18 mouse cellular contexts compared by ENCODE assay signal in genomic region chr2:96614121-96614520, GRCm38 (mm10).
DNase-seq lines count a peak whose midpoint lies in the region; TF ChIP-seq lines count a peak whose summit lies in the region.
"Had no signal": no experiment of that assay in that cellular context is flagged by ENCODE, and none has a peak within 500 bp of the region (broad histone marks: within the 10 kb centered on the region; RNA-seq: fewer than 3 reads in every experiment).

No protein-coding gene starts in this region.

- 39% methylated on average over 1 of the region's 1 CpGs for WGBS in heart, adult 2 months

- no peak for DNase-seq in heart, adult 2 months
- no peak for DNase-seq in gastrocnemius, postnatal 4 days (ENCODE audit: low spot score in 2 of 2)
- DNase-seq: adrenal gland, adult 2 months; adrenal gland, adult 8-10 months; adrenal gland, postnatal 10 days; adrenal gland, postnatal 14 days; adrenal gland, postnatal 25 days; adrenal gland, postnatal 36 days; B cell, adult 2 months; cerebellum, adult 11 months; cerebellum, adult 11-12 months; cerebellum, adult 18-20 months; cerebellum, adult 2 months had no signal

- no peak for TF ChIP-seq EP300 in heart, adult 2 months (IDR thresholded peaks at IDR 0.05; ENCODE audit: insufficient read depth, low read depth, low read length)

- no peak for TF ChIP-seq POLR2A in myocyte (IDR thresholded peaks at IDR 0.05; ENCODE audit: insufficient read length, low read depth)
- no peak for TF ChIP-seq POLR2A in heart, adult 2 months (IDR thresholded peaks at IDR 0.05; ENCODE audit: insufficient read depth, low read depth, low read length)

- H3K4me1 ChIP-seq in heart, adult 2 months (ENCODE audit: control insufficient read depth, insufficient read depth, low read length) = no peaks in the 10 kb centered on the region

- no peaks in the 10 kb centered on the region for H3K79me2 ChIP-seq in C2C12 (ENCODE audit: control insufficient read depth, insufficient read depth)
- H3K79me2 ChIP-seq in myocyte (ENCODE audit: control insufficient read depth, insufficient read depth) = no peaks in the 10 kb centered on the region
- H3K79me2 ChIP-seq in heart, adult 2 months (replicated peaks; ENCODE audit: control insufficient read depth, insufficient read depth, low read length) = no peaks in the 10 kb centered on the region

- H3K27me3 ChIP-seq in C2C12 (ENCODE audit: control insufficient read depth, insufficient read depth, insufficient read length) (no peaks in the 10 kb centered on the region), myocyte (ENCODE audit: control insufficient read depth, insufficient read depth, insufficient read length) (no peaks in the 10 kb centered on the region)
- no peaks in the 10 kb centered on the region for H3K27me3 ChIP-seq in heart, adult 2 months (ENCODE audit: control insufficient read depth, insufficient read depth, low read length)
- H3K27me3 ChIP-seq: CH12.LX, Patski had no signal

- no peak overlapping the region for H3K9ac ChIP-seq in heart, adult 2 months (ENCODE audit: low read depth, low read length)

- no peaks in the 10 kb centered on the region for H3K79me3 ChIP-seq in C2C12 (ENCODE audit: low read depth)

- H3K27ac ChIP-seq in heart, adult 2 months = no peak overlapping the region

- H3K4me3 ChIP-seq in C2C12 (ENCODE audit: insufficient read depth, poor library complexity, severe bottlenecking) = no peak overlapping the region
- no peak overlapping the region for H3K4me3 ChIP-seq in myocyte
- no peak overlapping the region for H3K4me3 ChIP-seq in heart, adult 2 months

- intact Hi-C loops in heart, adult 2 months (cut with DNase I) = no loop called here

- H3K4me2 ChIP-seq in myocyte (ENCODE audit: low read depth) = peak overlapping the region; percentile 3

- H3K36me3 ChIP-seq in C2C12 (ENCODE audit: control insufficient read depth, insufficient read depth) = no peaks in the 10 kb centered on the region
- H3K36me3 ChIP-seq in myocyte (ENCODE audit: control insufficient read depth, insufficient read depth) = no peaks in the 10 kb centered on the region
- no peaks in the 10 kb centered on the region for H3K36me3 ChIP-seq in heart, adult 2 months (ENCODE audit: control insufficient read depth, insufficient read depth, low read length)
- H3K36me3 ChIP-seq: G1E had no signal

- H3ac ChIP-seq in C2C12 (ENCODE audit: control insufficient read depth, insufficient read length, low read depth) (no peak overlapping the region), myocyte (ENCODE audit: control insufficient read depth, insufficient read length) (no peak overlapping the region)

- no peak for TF ChIP-seq CTCF in C2C12 (IDR thresholded peaks at IDR 0.05; ENCODE audit: control insufficient read depth, insufficient read depth, insufficient read length)
- no peak for TF ChIP-seq CTCF in heart, adult 2 months (IDR thresholded peaks at IDR 0.05)

TF ChIP-seq in C2C12, 6 proteins besides CTCF, POLR2A, EP300 and RAD21:
- TF ChIP-seq MYOG (IDR thresholded peaks at IDR 0.05; ENCODE audit: control insufficient read depth, extremely low read depth, insufficient read length) = no peak
- TF ChIP-seq CEBPB (IDR thresholded peaks at IDR 0.05; ENCODE audit: low read depth) = no peak
- TF ChIP-seq FOSL1 (IDR thresholded peaks at IDR 0.05; ENCODE audit: insufficient read depth, low read length, poor library complexity, severe bottlenecking) = peak; percentile 93
- no peak for TF ChIP-seq USF1 (IDR thresholded peaks at IDR 0.05; ENCODE audit: low read depth)
- peak; percentile 11 for TF ChIP-seq MYOD1 (IDR thresholded peaks at IDR 0.05; ENCODE audit: control insufficient read depth, insufficient read length, low read depth)

TF ChIP-seq in myocyte, 11 proteins besides CTCF, POLR2A, EP300 and RAD21:
- TF ChIP-seq POLR2AphosphoS2 (IDR thresholded peaks at IDR 0.05; ENCODE audit: insufficient read length, low read depth) = no peak
- no peak for TF ChIP-seq TCF3 (IDR thresholded peaks at IDR 0.05; ENCODE audit: insufficient read length, low read depth)
